Mouse (Mus musculus): ENCODE data around the gene Nanos2.

The Nanos2 gene

GRCm38 (mm10) chr7:18987100-18987499 lies at the start of gene Nanos2:
Nanos2 (plus strand) TSS chr7:18987400.
- CTCF ChIA-PET: interaction anchor here (0.5 kb wide), 1 partner anchor 904 kb away, joined by 3 read pairs; no protein-coding TSS in a partner anchor

DNA sequence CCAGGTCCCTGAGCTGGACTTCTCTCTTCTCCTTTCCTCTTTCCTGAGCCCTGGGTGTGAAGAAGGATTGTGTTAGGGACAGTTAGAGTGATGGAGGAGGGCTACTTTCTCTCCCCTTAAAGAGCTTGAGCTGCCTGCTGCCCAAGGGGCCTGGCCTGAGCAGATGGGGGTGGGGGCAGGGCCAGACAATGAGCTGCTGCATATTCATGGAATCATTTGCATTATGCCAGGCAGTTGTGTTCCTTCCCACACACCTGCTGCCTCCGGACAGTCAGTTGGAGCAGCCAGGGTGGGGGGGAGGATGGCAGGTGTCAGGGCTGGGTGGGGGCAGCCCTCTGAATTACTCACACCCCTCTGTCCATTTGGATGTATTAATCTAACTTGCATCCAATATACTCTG lies 44.8 kb upstream of the Nanos2 start:
- CTCF ChIA-PET: no interaction called here

DNA sequence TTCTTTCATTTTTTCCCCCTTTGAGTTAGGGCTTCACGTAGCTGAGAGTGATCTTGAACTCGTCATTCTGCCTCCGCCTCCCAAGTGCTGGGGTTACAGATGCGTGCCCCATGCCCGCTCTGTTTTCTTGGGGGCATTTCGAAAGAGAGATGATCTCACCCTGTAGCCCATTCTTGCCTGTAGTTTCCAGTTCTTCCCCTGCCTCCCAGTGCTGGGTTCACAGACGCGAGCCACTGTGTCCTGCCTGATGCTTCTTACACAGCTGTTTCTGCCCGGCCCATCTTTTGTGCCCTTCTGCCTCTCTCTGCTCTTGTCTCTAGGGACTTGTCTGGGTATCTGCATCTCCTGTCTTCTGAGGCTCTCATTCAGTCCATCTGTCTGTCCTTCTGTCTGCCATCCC lies 44.4 kb upstream of the Nanos2 start:
- CTCF ChIA-PET: no interaction called here

DNA sequence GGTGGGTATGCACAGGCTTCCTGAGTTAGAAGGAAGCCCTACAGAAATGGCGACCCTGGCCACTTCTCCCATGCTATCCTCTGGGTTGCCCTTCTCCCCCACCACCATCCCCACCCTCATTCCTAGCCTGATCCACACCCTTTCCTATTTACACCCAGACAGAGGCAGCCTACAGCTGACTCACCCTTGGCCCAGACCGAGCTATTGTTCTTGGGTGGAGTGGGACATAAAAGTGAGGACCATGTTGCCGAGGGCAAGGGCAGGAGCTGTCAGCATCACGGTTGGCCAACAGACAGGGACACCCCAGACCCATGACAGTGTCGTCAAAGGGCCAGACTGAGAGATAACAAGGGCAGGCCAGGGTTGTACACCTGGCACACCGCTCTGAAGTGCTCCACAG lies 39.0 kb upstream of the Nanos2 start:
- CTCF ChIA-PET: no interaction called here

GRCm38 (mm10) chr7:18949781-18950522 lies 37.2 kb upstream of the Nanos2 start:
- CTCF ChIA-PET: no interaction called here

DNA sequence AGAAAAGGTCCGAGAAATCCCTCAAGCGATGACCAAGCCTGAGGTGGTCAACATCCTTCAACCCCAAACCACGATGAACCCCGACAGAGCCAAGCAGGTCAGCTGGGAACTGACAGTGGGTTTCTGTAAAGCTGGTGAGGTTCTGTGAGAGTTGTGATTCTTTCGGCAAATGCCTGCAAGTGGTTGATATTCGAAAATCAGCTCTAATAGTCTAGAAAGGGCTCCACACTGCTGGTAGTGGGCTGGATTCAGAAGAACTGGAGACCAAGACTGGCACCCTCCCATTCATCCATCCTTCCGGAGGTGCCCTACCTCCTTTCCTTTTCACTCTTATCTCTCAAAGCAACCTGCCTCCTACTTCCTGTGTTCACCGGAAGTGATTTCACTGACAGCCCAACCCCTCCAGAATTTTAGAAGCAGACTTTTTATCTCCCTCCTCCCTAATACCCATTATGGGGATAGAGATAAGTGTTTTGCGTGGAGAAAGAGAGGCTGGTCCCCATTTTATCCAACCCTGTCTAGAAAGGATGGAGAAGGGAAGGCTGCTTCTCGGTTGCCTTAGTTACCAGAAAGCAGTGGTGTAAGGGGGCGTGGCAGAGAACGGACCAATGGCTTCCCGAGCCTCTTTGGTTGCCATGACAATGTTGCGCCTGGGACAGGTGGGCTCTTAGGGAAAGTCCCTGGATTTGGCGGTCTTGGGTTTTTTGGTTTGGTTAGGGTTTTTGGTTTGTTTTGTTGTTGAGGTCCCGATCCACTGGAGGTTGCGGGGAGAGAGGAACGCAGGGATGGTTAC lies 36.5 kb upstream of the Nanos2 start:
- CTCF ChIA-PET: no interaction called here

- CTCF ChIA-PET: no interaction called here
Observed at GRCm38 (mm10) chr7:18951397-18951796, 35.8 kb upstream of the Nanos2 start.

GRCm38 (mm10) chr7:18957569-18958383 lies 29.4 kb upstream of the Nanos2 start:
- CTCF ChIA-PET: no interaction called here

GRCm38 (mm10) chr7:18958384-18958766 lies 28.8 kb upstream of the Nanos2 start:
- CTCF ChIA-PET: interaction anchor here (0.8 kb wide), 1 partner anchor 24 kb away, joined by 5 read pairs; no protein-coding TSS in a partner anchor

GRCm38 (mm10) chr7:18959446-18959845 lies 27.8 kb upstream of the Nanos2 start:
- CTCF ChIA-PET: interaction anchor here (0.8 kb wide), 1 partner anchor 23 kb away, joined by 5 read pairs; no protein-coding TSS in a partner anchor

- CTCF ChIA-PET: no interaction called here
Observed at GRCm38 (mm10) chr7:18962171-18962792, 24.9 kb upstream of the Nanos2 start.

DNA sequence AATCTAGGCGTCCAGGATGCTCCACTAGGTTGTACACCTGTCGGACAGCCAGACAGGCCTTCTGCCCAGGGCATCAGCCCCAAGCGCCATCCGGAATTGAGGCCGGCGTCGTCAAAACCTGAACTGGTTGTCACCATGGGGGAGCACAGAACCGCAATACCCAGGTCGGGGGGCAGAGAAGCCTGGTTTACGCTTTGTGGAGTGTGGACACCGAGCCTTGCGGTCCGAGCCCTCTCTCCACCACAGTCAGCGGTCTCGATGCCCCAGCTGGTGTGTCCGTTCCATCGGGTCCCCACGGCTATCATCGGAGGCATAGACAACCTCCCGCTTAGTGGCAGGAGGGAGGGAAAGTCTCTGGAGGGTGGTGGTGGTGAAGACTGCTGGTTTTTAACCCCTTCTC lies 24.4 kb upstream of the Nanos2 start:
- CTCF ChIA-PET: no interaction called here

- CTCF ChIA-PET: no interaction called here
Observed at GRCm38 (mm10) chr7:18963294-18963843, 23.8 kb upstream of the Nanos2 start.

DNA sequence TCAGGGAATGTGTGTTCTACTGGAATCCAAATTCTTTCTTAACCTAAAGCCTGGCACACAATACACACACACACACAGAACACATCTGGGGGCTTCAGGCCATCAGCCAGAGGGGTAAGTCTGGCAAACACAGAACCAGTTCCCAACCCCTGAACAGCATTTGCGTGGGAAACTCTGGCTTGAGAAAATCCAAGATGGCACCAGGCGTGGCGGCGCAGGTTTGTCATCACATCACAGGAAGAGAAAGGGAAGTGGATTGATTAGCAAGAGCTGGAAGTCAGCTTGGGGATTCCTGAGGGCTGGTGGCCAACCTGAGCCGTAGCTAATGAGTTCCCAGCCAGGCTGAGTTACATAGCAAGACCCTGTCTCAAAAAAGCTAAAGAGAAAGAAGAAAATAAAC lies 21.9 kb upstream of the Nanos2 start:
- CTCF ChIA-PET: no interaction called here

DNA sequence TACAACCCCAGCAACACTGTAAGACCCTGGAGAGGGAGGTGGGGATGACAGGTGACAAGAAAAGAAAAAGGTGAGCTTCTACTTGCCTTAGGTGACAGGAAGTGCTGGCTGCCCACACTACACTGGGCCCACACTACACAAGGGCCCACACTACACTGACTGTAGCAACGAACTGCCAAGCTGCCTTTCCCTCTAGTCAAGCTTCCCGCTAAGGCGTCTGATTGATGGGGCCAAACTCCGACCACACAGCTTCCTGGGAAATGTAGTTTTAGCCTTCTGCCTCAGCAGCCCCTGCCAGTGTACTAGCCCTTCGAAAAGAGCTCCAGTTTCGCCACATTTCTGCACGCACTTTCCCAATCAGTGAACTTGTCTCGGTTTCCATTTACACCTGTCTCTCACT lies 19.6 kb upstream of the Nanos2 start:
- CTCF ChIA-PET: no interaction called here

GRCm38 (mm10) chr7:18970956-18971355 lies 16.2 kb upstream of the Nanos2 start:
- CTCF ChIA-PET: no interaction called here

- CTCF ChIA-PET: no interaction called here
Observed at GRCm38 (mm10) chr7:18978381-18978780, 8.8 kb upstream of the Nanos2 start.

DNA sequence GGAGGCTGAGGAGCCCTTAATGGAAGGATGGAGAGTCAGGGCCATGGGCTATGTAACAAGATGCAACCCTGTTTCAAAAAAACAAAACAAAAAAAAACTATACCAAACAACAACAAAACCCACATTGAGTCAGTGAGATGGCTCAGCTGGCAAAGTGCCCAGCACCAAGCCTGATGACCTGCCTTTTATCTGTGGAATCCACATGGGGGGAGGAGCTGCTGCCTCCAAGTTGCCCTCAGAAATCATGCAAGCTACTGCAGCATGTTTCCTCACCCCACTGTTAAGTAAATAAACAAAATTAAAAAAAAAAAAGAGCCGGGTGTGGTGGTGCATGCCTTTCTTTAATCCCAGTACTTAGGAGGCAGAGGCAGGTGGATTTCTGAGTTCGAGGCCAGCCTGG lies 697 bp upstream of the Nanos2 start:
- CTCF ChIA-PET: no interaction called here

GRCm38 (mm10) chr7:18987747-18988146 lies 547 bp downstream of the Nanos2 start:
- CTCF ChIA-PET: interaction anchor here (0.5 kb wide), 1 partner anchor 903 kb away, joined by 3 read pairs; no protein-coding TSS in a partner anchor

DNA sequence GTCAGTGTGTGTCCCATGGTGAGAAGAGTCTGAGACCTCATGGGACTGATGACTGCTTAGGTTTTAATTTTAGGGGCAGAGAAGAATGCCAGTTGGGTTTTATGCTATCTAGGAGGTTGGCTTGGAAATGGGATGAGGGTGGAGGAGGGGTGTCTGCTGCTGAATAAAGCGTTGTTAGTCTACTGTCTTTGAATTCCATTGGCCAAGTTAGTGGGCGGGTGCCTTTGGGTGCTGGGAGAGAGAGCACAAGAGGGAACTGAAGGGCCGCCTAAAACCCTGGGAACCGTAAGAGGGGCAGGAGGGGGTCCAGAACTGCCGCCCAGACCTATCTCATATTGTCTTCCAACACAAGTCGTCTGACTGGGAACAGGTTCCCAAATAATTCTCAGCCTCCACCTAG lies 1.6 kb downstream of the Nanos2 start:
- CTCF ChIA-PET: no interaction called here

DNA sequence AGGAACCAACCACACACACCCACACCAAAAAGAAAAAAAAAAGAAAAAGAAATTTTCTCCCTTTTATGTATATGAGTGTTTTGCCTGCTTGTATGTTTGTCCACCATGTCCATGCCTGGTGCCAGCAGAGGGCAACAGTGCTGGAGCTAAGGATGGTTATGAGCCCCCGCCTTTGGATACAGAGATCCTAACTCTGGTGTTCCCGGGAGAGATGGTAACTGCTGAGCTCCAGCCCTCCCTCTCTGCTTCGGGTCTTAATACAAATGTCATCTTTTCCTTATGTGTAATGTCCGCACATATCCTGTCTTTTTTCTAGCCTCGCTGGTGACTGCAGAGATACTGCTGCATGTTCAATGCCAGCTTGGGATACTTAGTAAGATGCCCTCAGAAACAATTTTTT lies 2.8 kb downstream of the Nanos2 start:
- CTCF ChIA-PET: no interaction called here

Data from spleen, embryonic (tissue).